Mouse (Mus musculus) hindbrain, embryonic 14.5 days (tissue): ENCODE measurements at regions not wholly inside any gene's neighbourhood (a gene's known extent, or its start where the extent isn't known, plus 50 kb on each side); places are given as distances from the start of the nearest gene placed in this dataset.

ENCODE experiments used
- ATAC-seq: fragments of 200-750 bp; cut with Nextera tagmentation; 2 replicates; pipeline ENCODE4 v1.8.0; 2017; ENCODE audit warnings: moderate number of reproducible peaks, mild to moderate bottlenecking, moderate TSS enrichment, moderate library complexity; ENCODE audit not compliant: low FRiP score
- DNase-seq: peaks from one replicate; pipeline ENCODE4 v3.0.0-alpha.2; 2015; ENCODE audit warnings: low spot score
- H3K27ac ChIP-seq: fragments of 300-500 bp; sonication (generic); 2 replicates; pipeline ENCODE4 v1.5.1; 2014; ENCODE audit warnings: mild to moderate bottlenecking, moderate library complexity
- H3K27me3 ChIP-seq: fragments of 300-500 bp; sonication (generic); 2 replicates; pipeline ENCODE4 v1.6.1; 2014; ENCODE audit warnings: mild to moderate bottlenecking, low read length, mixed read lengths; ENCODE audit not compliant: control insufficient read depth, insufficient read depth
- H3K36me3 ChIP-seq: fragments of 300-500 bp; sonication (generic); replicated peaks from 2 replicates; pipeline ENCODE4 v1.6.1; 2014; ENCODE audit not compliant: control insufficient read depth, insufficient read depth
- H3K4me1 ChIP-seq: fragments of 300-500 bp; sonication (generic); replicated peaks from 2 replicates; pipeline ENCODE4 v1.6.1; 2014; ENCODE audit warnings: antibody characterized with exemption, low read length, mixed read lengths; ENCODE audit not compliant: control insufficient read depth, insufficient read depth
- H3K4me2 ChIP-seq: fragments of 300-500 bp; sonication (generic); replicated peaks from 2 replicates; pipeline ENCODE4 v1.6.1; 2014; ENCODE audit warnings: mild to moderate bottlenecking, moderate library complexity
- H3K4me3 ChIP-seq: fragments of 300-500 bp; sonication (generic); replicated peaks from 2 replicates; pipeline ENCODE4 v1.5.1; 2014; ENCODE audit warnings: mild to moderate bottlenecking, low read length
- H3K9ac ChIP-seq: fragments of 300-500 bp; sonication (generic); 2 replicates; pipeline ENCODE4 v1.6.1; 2014
- H3K9me3 ChIP-seq: fragments of 300-500 bp; sonication (generic); 2 replicates; pipeline ENCODE4 v1.6.1; 2016; ENCODE audit warnings: low read length; ENCODE audit not compliant: control insufficient read depth
- WGBS: fragments of 180-500 bp; shearing (Covaris S2); extraction: QIAGEN DNeasy Blood & Tissue Kit; methylation state at CpG from one replicate; pipeline ENCODE4 v1.1.7; 2014; 5-methylcytosine and 5-hydroxymethylcytosine counted together

GRCm38 (mm10) chr4:124414386-124414785, 196.2 kb downstream of the 3100002H09Rik start:
- ATAC-seq = no peak

DNA sequence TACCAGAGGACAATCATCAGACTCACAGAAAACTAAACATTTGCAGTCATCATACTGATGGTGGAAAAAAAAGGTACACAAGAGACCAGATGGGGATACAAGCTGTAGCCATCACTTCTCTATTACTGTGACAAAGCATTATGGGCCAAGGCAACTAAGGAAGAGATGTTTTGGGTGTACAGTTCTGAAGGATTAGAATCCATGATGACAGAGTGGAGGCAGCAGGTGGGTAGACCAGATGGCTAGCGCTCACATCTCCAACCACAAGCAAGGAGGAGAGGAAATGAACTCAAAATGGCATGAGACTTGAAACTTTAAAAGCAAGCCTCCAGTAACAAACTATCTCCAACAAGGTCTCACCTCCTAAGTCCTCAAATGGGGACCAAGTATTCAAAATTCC, 201.3 kb downstream of the 3100002H09Rik start:
- Histone ChIP-seq H3K36me3 (no peaks in the 10 kb centered on the region), H3K4me2 (no peak overlapping the region), H3K4me1 (no peaks in the 10 kb centered on the region), H3K9ac (no peak overlapping the region), H3K27me3 (no peaks in the 10 kb centered on the region; the same call in 1 of the 2 replicates), H3K27ac (no peak overlapping the region), H3K4me3 (no peak overlapping the region), H3K9me3 (no peaks in the 10 kb centered on the region)
- ATAC-seq = no peak
- no peak for DNase-seq
- WGBS = 96% methylated on average over 1 of the region's 1 CpGs

More at GRCm38 (mm10) chr4:124414386-124414785, 196.2 kb downstream of the 3100002H09Rik start:
- H3K9me3 ChIP-seq = no peaks in the 10 kb centered on the region
- no peak overlapping the region for H3K4me2 ChIP-seq
- H3K27ac ChIP-seq = no peak overlapping the region
- H3K36me3 ChIP-seq = no peaks in the 10 kb centered on the region
- no peaks in the 10 kb centered on the region for H3K4me1 ChIP-seq
- DNase-seq = no peak
- no peak overlapping the region for H3K4me3 ChIP-seq
- no peaks in the 10 kb centered on the region for H3K27me3 ChIP-seq
- no peak overlapping the region for H3K9ac ChIP-seq
- WGBS = 90% methylated on average over 7 of the region's 7 CpGs

GRCm38 (mm10) chr4:124402075-124402474, 208.5 kb downstream of the 3100002H09Rik start:
- Histone ChIP-seq H3K36me3 (no peaks in the 10 kb centered on the region), H3K9me3 (no peaks in the 10 kb centered on the region), H3K4me3 (no peak overlapping the region), H3K27ac (no peak overlapping the region), H3K4me1 (peaks cover 7% of the 10 kb centered on the region), H3K4me2 (no peak overlapping the region), H3K27me3 (peaks cover 34% of the 10 kb centered on the region; the same call in 1 of the 2 replicates), H3K9ac (no peak overlapping the region)
- WGBS = 45% methylated on average over 8 of the region's 8 CpGs
- peak; percentile 56 for DNase-seq
- ATAC-seq = peak; percentile 34

DNA sequence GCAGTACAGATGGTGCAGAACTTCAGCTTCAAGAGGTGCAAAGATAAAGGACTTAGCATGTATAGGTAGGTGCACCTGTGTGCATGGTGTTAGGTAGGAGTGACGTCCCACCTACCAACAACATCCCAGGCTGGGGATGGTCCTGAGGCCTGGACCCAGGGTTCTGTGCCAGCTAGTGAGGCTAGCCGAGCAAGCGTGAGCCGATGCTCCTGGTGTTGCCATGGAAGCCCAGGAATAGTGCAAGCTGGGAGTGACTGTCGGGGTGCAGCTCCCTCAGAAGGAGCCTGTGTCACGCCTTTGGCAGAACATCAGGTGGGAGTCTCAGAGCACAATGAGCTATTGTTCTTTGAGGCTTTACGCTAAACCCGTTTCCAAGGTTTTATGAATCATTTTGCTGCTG, 209.9 kb downstream of the 3100002H09Rik start:
- ATAC-seq (no peak), DNase-seq (no peak)
- Histone ChIP-seq H3K4me3 (no peak overlapping the region), H3K9ac (no peak overlapping the region), H3K27ac (no peak overlapping the region), H3K27me3 (peaks cover 37% of the 10 kb centered on the region; the same call in 1 of the 2 replicates), H3K4me2 (no peak overlapping the region), H3K4me1 (peaks cover 7% of the 10 kb centered on the region), H3K9me3 (no peaks in the 10 kb centered on the region), H3K36me3 (no peaks in the 10 kb centered on the region)
- 47% methylated on average over 8 of the region's 8 CpGs for WGBS

GRCm38 (mm10) chr4:124400136-124400675, 210.4 kb downstream of the 3100002H09Rik start:
- Histone ChIP-seq H3K9me3 (no peaks in the 10 kb centered on the region), H3K27me3 (peaks cover 37% of the 10 kb centered on the region; the same call in 1 of the 2 replicates), H3K27ac (no peak overlapping the region), H3K36me3 (no peaks in the 10 kb centered on the region), H3K4me3 (no peak overlapping the region), H3K9ac (no peak overlapping the region), H3K4me1 (peaks cover 7% of the 10 kb centered on the region), H3K4me2 (no peak overlapping the region)
- ATAC-seq (no peak), DNase-seq (no peak)
- 62% methylated on average over 6 of the region's 6 CpGs for WGBS

- peaks cover 12% of the 10 kb centered on the region for H3K4me1 ChIP-seq
- H3K27me3 ChIP-seq = peaks cover 36% of the 10 kb centered on the region; the same call in 1 of the 2 replicates
- H3K4me3 ChIP-seq = no peak overlapping the region
- no peak overlapping the region for H3K27ac ChIP-seq
- WGBS = 35% methylated on average over 9 of the region's 9 CpGs
- no peaks in the 10 kb centered on the region for H3K36me3 ChIP-seq
- no peak for DNase-seq
- ATAC-seq = no peak
- H3K9me3 ChIP-seq = no peaks in the 10 kb centered on the region
- no peak overlapping the region for H3K4me2 ChIP-seq
- H3K9ac ChIP-seq = no peak overlapping the region
These were observed 212.2 kb downstream of the 3100002H09Rik start for GRCm38 (mm10) chr4:124398354-124398753.

DNA sequence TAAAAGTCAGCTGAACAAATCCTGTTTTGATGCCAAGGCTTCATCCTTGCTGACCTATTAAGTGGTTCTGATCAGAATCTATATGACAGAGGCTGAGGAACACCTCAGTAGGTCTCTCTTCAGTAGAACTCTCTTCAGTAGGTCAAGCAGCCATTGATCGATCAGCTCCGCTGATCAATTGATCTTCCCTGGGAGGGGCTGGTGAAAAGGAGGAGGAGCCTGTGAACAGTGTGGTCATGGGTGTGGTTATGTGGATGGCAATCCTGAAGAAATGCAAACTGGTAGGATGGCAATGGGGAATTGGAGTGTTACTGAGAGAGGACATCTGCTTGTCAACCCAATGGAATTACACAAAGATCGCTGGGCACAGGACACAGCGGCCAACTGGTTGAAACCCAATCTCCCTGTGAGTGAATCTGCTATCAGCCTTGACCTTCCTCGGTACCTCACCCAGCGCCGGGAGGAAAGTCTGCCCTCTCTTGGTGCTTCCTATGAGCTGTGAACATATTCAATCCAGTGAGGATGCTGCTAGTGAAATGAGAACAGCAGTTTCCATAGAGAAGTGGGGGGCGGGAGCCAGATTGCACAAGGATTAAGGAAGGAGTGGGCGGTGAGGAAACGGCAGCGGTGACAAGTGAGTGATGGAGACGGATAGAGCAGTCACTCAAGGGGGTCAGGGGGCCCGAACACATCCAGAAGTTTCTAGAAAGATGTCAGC, 213.9 kb downstream of the 3100002H09Rik start:
- WGBS = 56% methylated on average over 13 of the region's 13 CpGs
- H3K4me3 ChIP-seq = no peak overlapping the region
- ATAC-seq (no peak), DNase-seq (no peak)
- no peaks in the 10 kb centered on the region for H3K36me3 ChIP-seq
- no peaks in the 10 kb centered on the region for H3K9me3 ChIP-seq
- H3K9ac ChIP-seq = no peak overlapping the region
- H3K4me1 ChIP-seq = peaks cover 9% of the 10 kb centered on the region
- no peak overlapping the region for H3K4me2 ChIP-seq
- peaks cover 40% of the 10 kb centered on the region; the same call in 1 of the 2 replicates for H3K27me3 ChIP-seq
- H3K27ac ChIP-seq = no peak overlapping the region

GRCm38 (mm10) chr4:124395966-124396395, 214.6 kb downstream of the 3100002H09Rik start:
- ATAC-seq (no peak), DNase-seq (no peak)
- Histone ChIP-seq H3K9me3 (no peaks in the 10 kb centered on the region), H3K4me2 (no peak overlapping the region), H3K27me3 (peaks cover 43% of the 10 kb centered on the region; the same call in 1 of the 2 replicates), H3K9ac (no peak overlapping the region), H3K4me3 (no peak overlapping the region), H3K27ac (no peak overlapping the region), H3K36me3 (no peaks in the 10 kb centered on the region), H3K4me1 (0 out of 2 replicates have a peak, but pooled peaks cover 4% of the 10 kb centered on the region)
- WGBS = 78% methylated on average over 7 of the region's 7 CpGs

- 56% methylated on average over 14 of the region's 14 CpGs for WGBS
- DNase-seq (no peak), ATAC-seq (no peak)
- no peaks in the 10 kb centered on the region for H3K36me3 ChIP-seq
- peaks cover 42% of the 10 kb centered on the region; the same call in 1 of the 2 replicates for H3K27me3 ChIP-seq
- H3K4me2 ChIP-seq = no peak overlapping the region
- 0 out of 2 replicates have a peak, but pooled peaks cover 4% of the 10 kb centered on the region for H3K4me1 ChIP-seq
- H3K9ac ChIP-seq = no peak overlapping the region
- H3K27ac ChIP-seq = no peak overlapping the region
- no peaks in the 10 kb centered on the region for H3K9me3 ChIP-seq
- H3K4me3 ChIP-seq = no peak overlapping the region
These were observed 215.3 kb downstream of the 3100002H09Rik start for GRCm38 (mm10) chr4:124395069-124395965.
